Mouse (Mus musculus) heart, embryonic 10.5 days (tissue): Measurements from ENCODE around the gene Adpgk. TPM values are rescaled to one million over a fixed set of nuclear protein-coding genes. Genes with fewer than 3 reads are reported as not detected.

Experiments used
- DNase-seq: peaks from one replicate; pipeline ENCODE4 v3.0.0-alpha.2; 2017; ENCODE audit warnings: low spot score
- H3K27ac ChIP-seq: fragments of 300-500 bp; sonication (generic); 2 replicates; pipeline ENCODE4 v1.5.1; 2016; ENCODE audit warnings: mild to moderate bottlenecking
- H3K27me3 ChIP-seq: fragments of 300-500 bp; sonication (generic); 2 replicates; pipeline ENCODE4 v1.6.1; 2016; ENCODE audit warnings: mild to moderate bottlenecking; ENCODE audit not compliant: poor library complexity, insufficient read depth, severe bottlenecking
- H3K36me3 ChIP-seq: fragments of 300-500 bp; sonication (generic); 2 replicates; pipeline ENCODE4 v1.6.1; 2016; ENCODE audit warnings: mild to moderate bottlenecking, moderate library complexity
- H3K4me1 ChIP-seq: fragments of 300-500 bp; sonication (generic); 2 replicates; pipeline ENCODE4 v1.6.1; 2016; ENCODE audit warnings: mild to moderate bottlenecking
- H3K4me3 ChIP-seq: fragments of 300-500 bp; sonication (generic); 2 replicates; pipeline ENCODE4 v1.5.1; 2016; ENCODE audit warnings: mild to moderate bottlenecking, moderate library complexity
- H3K9me3 ChIP-seq: fragments of 300-500 bp; sonication (generic); 2 replicates; pipeline ENCODE4 v1.6.1; 2016; ENCODE audit warnings: mild to moderate bottlenecking, moderate library complexity
- WGBS: fragments of 180-500 bp; shearing (Covaris S2); methylation state at CpG from one replicate; pipeline ENCODE4 v1.1.7; 2016; 5-methylcytosine and 5-hydroxymethylcytosine counted together
- polyA plus RNA-seq: library from polyadenylated mRNA; unstranded; fragments of >200 nt; fragmentation: Nextera tagmentation; extraction: Ambion mirVana; gene quantifications from 2 replicates; pipeline ENCODE4 v1.2.1, GENCODE M21; 2016

The Adpgk gene
- polyA plus RNA-seq, 1 experiment from 2014 or later: 38.4 TPM

GRCm38 (mm10) chr9:59274846-59275455 lies 16.4 kb upstream of the Adpgk start:
- DNase-seq: no peak
- Histone ChIP-seq H3K27me3 (no peaks in the 10 kb centered on the region), H3K27ac (no peak overlapping the region), H3K4me3 (no peak overlapping the region), H3K36me3 (no peaks in the 10 kb centered on the region), H3K4me1 (peaks cover 15% of the 10 kb centered on the region), H3K9me3 (no peaks in the 10 kb centered on the region)
- 79% methylated on average over 19 of the region's 19 CpGs for WGBS

GRCm38 (mm10) chr9:59278199-59278598 lies 13.2 kb upstream of the Adpgk start:
- 90% methylated on average over 2 of the region's 2 CpGs for WGBS
- Histone ChIP-seq H3K36me3 (no peaks in the 10 kb centered on the region), H3K27me3 (no peaks in the 10 kb centered on the region), H3K27ac (no peak overlapping the region), H3K9me3 (no peaks in the 10 kb centered on the region), H3K4me3 (no peak overlapping the region), H3K4me1 (peaks cover 6% of the 10 kb centered on the region; the same call in 1 of the 2 replicates)
- DNase-seq: no peak

GRCm38 (mm10) chr9:59278694-59279093 lies 12.7 kb upstream of the Adpgk start:
- peaks cover 6% of the 10 kb centered on the region; the same call in 1 of the 2 replicates for H3K4me1 ChIP-seq
- no peak for DNase-seq
- H3K27me3 ChIP-seq: no peaks in the 10 kb centered on the region
- H3K36me3 ChIP-seq: no peaks in the 10 kb centered on the region
- no peak overlapping the region for H3K27ac ChIP-seq
- WGBS: 81% methylated on average over 5 of the region's 5 CpGs
- H3K4me3 ChIP-seq: no peak overlapping the region
- H3K9me3 ChIP-seq: no peaks in the 10 kb centered on the region

- DNase-seq: no peak
- H3K27ac ChIP-seq: no peak overlapping the region
- H3K9me3 ChIP-seq: no peaks in the 10 kb centered on the region
- 85% methylated on average over 5 of the region's 5 CpGs for WGBS
- no peaks in the 10 kb centered on the region for H3K27me3 ChIP-seq
- H3K4me1 ChIP-seq: peaks cover 6% of the 10 kb centered on the region; the same call in 1 of the 2 replicates
- H3K36me3 ChIP-seq: no peaks in the 10 kb centered on the region
- H3K4me3 ChIP-seq: no peak overlapping the region
These were observed 10.5 kb upstream of the Adpgk start for GRCm38 (mm10) chr9:59280888-59281287.

- Histone ChIP-seq H3K36me3 (no peaks in the 10 kb centered on the region), H3K4me1 (peaks cover 6% of the 10 kb centered on the region; the same call in 1 of the 2 replicates), H3K9me3 (no peaks in the 10 kb centered on the region), H3K27me3 (no peaks in the 10 kb centered on the region), H3K27ac (no peak overlapping the region; the same call in 1 of the 2 replicates), H3K4me3 (peak overlapping the region; percentile 38; the same call in 1 of the 2 replicates)
- DNase-seq: peak; percentile 86
- WGBS: 42% methylated on average over 27 of the region's 27 CpGs
These were observed 9.3 kb upstream of the Adpgk start for GRCm38 (mm10) chr9:59281871-59282682.

- peak overlapping the region; percentile 38; the same call in 1 of the 2 replicates for H3K4me3 ChIP-seq
- no peak for DNase-seq
- no peaks in the 10 kb centered on the region for H3K36me3 ChIP-seq
- 55% methylated on average over 7 of the region's 7 CpGs for WGBS
- H3K27ac ChIP-seq: no peak overlapping the region
- no peaks in the 10 kb centered on the region for H3K9me3 ChIP-seq
- no peaks in the 10 kb centered on the region for H3K27me3 ChIP-seq
- peaks cover 6% of the 10 kb centered on the region; the same call in 1 of the 2 replicates for H3K4me1 ChIP-seq
These were observed 8.7 kb upstream of the Adpgk start for GRCm38 (mm10) chr9:59282683-59282986.

GRCm38 (mm10) chr9:59285614-59286013 lies 5.7 kb upstream of the Adpgk start:
- no peaks in the 10 kb centered on the region for H3K36me3 ChIP-seq
- 64% methylated on average over 6 of the region's 6 CpGs for WGBS

GRCm38 (mm10) chr9:59288058-59288457 lies 3.3 kb upstream of the Adpgk start:
- DNase-seq: no peak
- Histone ChIP-seq H3K9me3 (no peaks in the 10 kb centered on the region), H3K36me3 (no peaks in the 10 kb centered on the region), H3K27ac (peak overlapping the region; percentile 1; the same call in 1 of the 2 replicates), H3K4me3 (no peak overlapping the region), H3K27me3 (no peaks in the 10 kb centered on the region), H3K4me1 (peaks cover 33% of the 10 kb centered on the region)
- WGBS: 70% methylated on average over 5 of the region's 5 CpGs

More at GRCm38 (mm10) chr9:59285614-59286013, 5.7 kb upstream of the Adpgk start:
- Histone ChIP-seq H3K9me3 (no peaks in the 10 kb centered on the region), H3K4me1 (peaks cover 26% of the 10 kb centered on the region), H3K27ac (no peak overlapping the region), H3K27me3 (no peaks in the 10 kb centered on the region), H3K4me3 (no peak overlapping the region)
- DNase-seq: no peak

GRCm38 (mm10) chr9:59288685-59289410 lies 2.5 kb upstream of the Adpgk start:
- peak overlapping the region; percentile 67 for H3K27ac ChIP-seq
- no peaks in the 10 kb centered on the region for H3K27me3 ChIP-seq
- WGBS: 48% methylated on average over 3 of the region's 3 CpGs
- H3K4me1 ChIP-seq: peaks cover 34% of the 10 kb centered on the region
- H3K9me3 ChIP-seq: no peaks in the 10 kb centered on the region
- no peak overlapping the region for H3K4me3 ChIP-seq
- DNase-seq: no peak
- H3K36me3 ChIP-seq: no peaks in the 10 kb centered on the region

- no peak overlapping the region for H3K4me3 ChIP-seq
- peaks cover 34% of the 10 kb centered on the region for H3K4me1 ChIP-seq
- no peaks in the 10 kb centered on the region for H3K27me3 ChIP-seq
- peak overlapping the region; percentile 67 for H3K27ac ChIP-seq
- DNase-seq: no peak
- no peaks in the 10 kb centered on the region for H3K9me3 ChIP-seq
- WGBS: 61% methylated on average over 6 of the region's 6 CpGs
- H3K36me3 ChIP-seq: no peaks in the 10 kb centered on the region
These were observed 1.7 kb upstream of the Adpgk start for GRCm38 (mm10) chr9:59289529-59290115.

- no peak for DNase-seq
- Histone ChIP-seq H3K27me3 (no peaks in the 10 kb centered on the region), H3K9me3 (no peaks in the 10 kb centered on the region), H3K4me1 (peaks cover 34% of the 10 kb centered on the region), H3K27ac (peak overlapping the region; percentile 98), H3K4me3 (peak overlapping the region; percentile 100), H3K36me3 (no peaks in the 10 kb centered on the region)
- whole genome bisulfite sequencing: 1% methylated on average over 50 of the region's 50 CpGs
These were observed 532 bp downstream of the Adpgk start for GRCm38 (mm10) chr9:59291688-59292492.

GRCm38 (mm10) chr9:59292493-59292875 lies 1.1 kb downstream of the Adpgk start:
- H3K36me3 ChIP-seq: peaks cover 2% of the 10 kb centered on the region; the same call in 1 of the 2 replicates
- 45% methylated on average over 3 of the region's 3 CpGs for WGBS
- peak overlapping the region; percentile 98; the same call in 1 of the 2 replicates for H3K27ac ChIP-seq
- H3K4me1 ChIP-seq: peaks cover 34% of the 10 kb centered on the region
- H3K27me3 ChIP-seq: no peaks in the 10 kb centered on the region
- H3K9me3 ChIP-seq: no peaks in the 10 kb centered on the region
- H3K4me3 ChIP-seq: peak overlapping the region; percentile 100
- no peak for DNase-seq
